Mouse (Mus musculus) bone marrow, adult 2 months (tissue): ENCODE measurements around the gene Cntnap2.

Experiments used
- CTCF ChIP-seq: fragments of 200-500 bp; IDR thresholded peaks from 2 replicates; pipeline ENCODE4 v1.5.1; 2011; ENCODE audit warnings: low read length, control low read depth; ENCODE audit not compliant: control insufficient read depth, insufficient read depth
- POLR2A ChIP-seq: fragments of 200-500 bp; IDR thresholded peaks from 2 replicates; pipeline ENCODE4 v1.6.1; 2011; ENCODE audit warnings: low read depth, mild to moderate bottlenecking, control low read depth, low read length, borderline replicate concordance; ENCODE audit not compliant: control insufficient read depth

DNA sequence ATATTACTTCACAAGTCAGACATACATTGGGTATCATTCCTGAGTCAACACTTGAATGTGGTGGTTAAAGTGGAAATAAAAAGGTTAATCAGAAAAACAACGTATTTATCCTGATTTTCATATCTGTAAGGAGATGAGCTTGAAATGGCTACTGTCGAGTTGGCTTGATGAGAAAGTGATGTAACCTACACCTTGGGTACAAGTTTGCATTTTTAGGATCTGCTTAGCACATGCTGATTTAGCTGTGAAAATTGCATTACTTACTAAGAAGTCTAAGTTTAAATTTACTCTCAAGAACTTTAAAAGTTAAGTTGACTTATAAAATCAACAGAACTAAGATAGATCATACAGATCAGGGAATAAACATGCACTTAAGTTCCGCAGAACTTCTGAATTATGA lies 879.1 kb downstream of the Cntnap2 start:
- TF ChIP-seq POLR2A, result no peak
- TF ChIP-seq CTCF, result no peak
